Mouse (Mus musculus) Patski (cell line): Measurements from ENCODE around the gene Opa3. TPM values are rescaled to one million over a fixed set of nuclear protein-coding genes. Genes with fewer than 3 reads are reported as not detected.
A peak's percentile ranks its signal among the peaks of the same experiment; 100 is the strongest.

Source experiments
- ATAC-seq: fragments of 100-300 bp; one replicate; pipeline ENCODE4 v1.8.0; 2021
- CTCF ChIA-PET: fragments of 350-600 bp; sonication (Branson Sonifier 250); formaldehyde crosslinking; loops from one replicate; lab custom pipeline; 2022; ENCODE audit warnings: inconsistent platforms; lab: Charles Lee
- POLR2A ChIA-PET: fragments of 350-600 bp; sonication (Branson Sonifier 250); formaldehyde crosslinking; loops from one replicate; lab custom pipeline; 2022; ENCODE audit warnings: antibody characterized with exemption, inconsistent platforms; lab: Charles Lee
- DNase-seq: peaks from one replicate; pipeline ENCODE4 v3.0.0-alpha.2; 2011; ENCODE audit warnings: low read depth, low spot score
- H3K27me3 ChIP-seq: fragments of 371-371 bp; one replicate; pipeline ENCODE4 v1.5.1; 2021
- CTCF ChIP-seq: fragments of 100-300 bp; IDR thresholded peaks from one replicate; pipeline ENCODE4 v1.5.1; 2021
- in situ Hi-C: fragments of 300-500 bp; cut with MboI; formaldehyde crosslinking; loops from 3 replicates; pipeline ENCODE4 v1.11.1; 2018; ENCODE audit warnings: low pct_unique_long_range_greater_than_20kb, mixed read lengths
- polyA plus RNA-seq: library from polyadenylated mRNA; unstranded; gene quantifications from one replicate; pipeline ENCODE4 v1.2.3, GENCODE M21; 2021

Gene Opa3
- polyA plus RNA-seq, 1 experiment from 2014 or later: 39.2 TPM

GRCm38 (mm10) chr7:19283406-19283804 is 55.3 kb downstream of the Opa3 start:
- H3K27me3 ChIP-seq: peaks cover 10% of the 10 kb centered on the region
- TF ChIP-seq CTCF: no peak
- ChIA-PET CTCF (interaction anchor here (1.0 to 1.5 kb wide), 4 partner anchors 11 to 105 kb away, joined by 3 read pairs; no protein-coding TSS in a partner anchor), POLR2A (no interaction called here)
- no peak for ATAC-seq
- DNase-seq: no peak
- in situ Hi-C loops: loop anchor here (5.0 to 10.0 kb wide), 2 partner anchors 51 to 119 kb away; partner anchors contain the start of gene Gipr

GRCm38 (mm10) chr7:19284763-19285162 is 56.6 kb downstream of the Opa3 start:
- no peak for ATAC-seq
- in situ Hi-C loops: loop anchor here (5.0 to 10.0 kb wide), 2 partner anchors 52 to 120 kb away; partner anchors contain the start of gene Gipr
- no peak for DNase-seq
- peak; percentile 87 for TF ChIP-seq CTCF
- ChIA-PET CTCF (interaction anchor here (0.8 to 2.2 kb wide), 6 partner anchors 10 to 111 kb away, joined by 3 to 11 read pairs (median 4); no protein-coding TSS in a partner anchor), POLR2A (no interaction called here)
- H3K27me3 ChIP-seq: peaks cover 1% of the 10 kb centered on the region

GRCm38 (mm10) chr7:19290969-19291596 is 62.9 kb downstream of the Opa3 start:
- ChIA-PET POLR2A (no interaction called here), CTCF (interaction anchor here (1.2 to 2.4 kb wide), 2 partner anchors 10 to 72 kb away, joined by 4 to 9 read pairs; no protein-coding TSS in a partner anchor)
- no peak for TF ChIP-seq CTCF
- no peak for DNase-seq
- in situ Hi-C loops: no loop called here
- ATAC-seq: no peak
- no peaks in the 10 kb centered on the region for H3K27me3 ChIP-seq

GRCm38 (mm10) chr7:19295503-19296185 is 67.5 kb downstream of the Opa3 start:
- ChIA-PET CTCF (interaction anchor here (1.1 to 2.6 kb wide), 4 partner anchors 10 to 48 kb away, joined by 3 to 13 read pairs (median 7); partner anchors contain the start of gene Ercc1), POLR2A (interaction anchor here (0.7 to 1.0 kb wide), 2 partner anchors 13 to 120 kb away, joined by 3 read pairs; partner anchors contain the start of gene Eml2)
- DNase-seq: no peak
- in situ Hi-C loops: no loop called here
- peak; percentile 98 for TF ChIP-seq CTCF
- peak; percentile 83 for ATAC-seq
- H3K27me3 ChIP-seq: no peaks in the 10 kb centered on the region

- no peaks in the 10 kb centered on the region for H3K27me3 ChIP-seq
- ChIA-PET POLR2A (interaction anchor here (1.0 kb wide), 1 partner anchor 12 kb away, joined by 3 read pairs; no protein-coding TSS in a partner anchor), CTCF (interaction anchor here (1.0 to 1.4 kb wide), 3 partner anchors 46 to 67 kb away, joined by 3 to 5 read pairs (median 3); no protein-coding TSS in a partner anchor)
- no peak for ATAC-seq
- peak; percentile 24 for TF ChIP-seq CTCF
- in situ Hi-C loops: no loop called here
- DNase-seq: no peak
Observed at GRCm38 (mm10) chr7:19297034-19297433, 68.9 kb downstream of the Opa3 start.

- no peak for TF ChIP-seq CTCF
- POLR2A ChIA-PET: no interaction called here
- DNase-seq: no peak
- no peaks in the 10 kb centered on the region for H3K27me3 ChIP-seq
- in situ Hi-C loops: no loop called here
- CTCF ChIA-PET: interaction anchor here (1.0 to 1.4 kb wide), 3 partner anchors 45 to 66 kb away, joined by 3 to 5 read pairs (median 3); no protein-coding TSS in a partner anchor
- no peak for ATAC-seq
Observed at GRCm38 (mm10) chr7:19297794-19298193, 69.7 kb downstream of the Opa3 start.

- DNase-seq: no peak
- in situ Hi-C loops: no loop called here
- no peaks in the 10 kb centered on the region for H3K27me3 ChIP-seq
- ChIA-PET CTCF (interaction anchor here (0.9 to 3.2 kb wide), 3 partner anchors 18 to 44 kb away, joined by 3 to 57 read pairs (median 16); partner anchors contain the start of gene Ercc1), POLR2A (no interaction called here)
- no peak for ATAC-seq
- TF ChIP-seq CTCF: no peak
Observed at GRCm38 (mm10) chr7:19299194-19299593, 71.1 kb downstream of the Opa3 start.

- TF ChIP-seq CTCF: no peak
- in situ Hi-C loops: loop anchor here (5.0 kb wide), 1 partner anchor 42 kb away; the partner anchor contains the start of gene Ercc1
- ChIA-PET CTCF (interaction anchor here (0.7 to 3.2 kb wide), 14 partner anchors 8 to 123 kb away, joined by 3 to 57 read pairs (median 4); partner anchors contain the start of genes Ercc1 and Fosb), POLR2A (interaction anchor here (1.0 to 1.2 kb wide), 2 partner anchors 41 to 44 kb away, joined by 4 read pairs; partner anchors contain the start of gene Ercc1)
- peak; percentile 41 for ATAC-seq
- no peaks in the 10 kb centered on the region for H3K27me3 ChIP-seq
- peak; percentile 65 for DNase-seq
Observed at GRCm38 (mm10) chr7:19300501-19301421, 72.6 kb downstream of the Opa3 start.
